Mouse (Mus musculus) MEL (cell line): ENCODE data around the gene Dcp1a. TPM values are rescaled to one million over a fixed set of nuclear protein-coding genes. Genes with fewer than 3 reads are reported as not detected.

Experiments used
- DNase-seq: peaks from one replicate; pipeline ENCODE4 v3.0.0; 2011; ENCODE audit warnings: low read depth, low spot score
- H3K27ac ChIP-seq: 2 replicates; pipeline ENCODE4 v1.5.1; 2012; ENCODE audit warnings: low read depth, mild to moderate bottlenecking, control low read depth, low read length, moderate library complexity; ENCODE audit not compliant: control insufficient read depth
- H3K27me3 ChIP-seq, 2 experiments: fragments of 150-350 bp in 1 of 2; sonication (generic) in 1 of 2; 2 replicates each; pipeline ENCODE4 v1.6.1; 2012; ENCODE audit warnings: low read length in 2 of 2, mild to moderate bottlenecking in 2 of 2, improper control_type of control experiment in 1 of 2, moderate library complexity in 1 of 2; ENCODE audit not compliant: insufficient read depth in 2 of 2, control insufficient read depth in 1 of 2
- H3K36me3 ChIP-seq, 2 experiments: 2 replicates each; pipeline ENCODE4 v1.6.1; 2012 to 2014; ENCODE audit warnings: low read length in 2 of 2, improper control_type of control experiment in 1 of 2, inconsistent platforms in 1 of 2, mild to moderate bottlenecking in 1 of 2; ENCODE audit not compliant: insufficient read depth in 2 of 2, control insufficient read depth in 1 of 2
- H3K4me1 ChIP-seq, 2 experiments: fragments of 150-350 bp in 1 of 2; sonication (generic) in 1 of 2; 2 replicates each; pipeline ENCODE4 v1.6.1; 2012; ENCODE audit warnings: low read length in 2 of 2, improper control_type of control experiment in 1 of 2, mild to moderate bottlenecking in 1 of 2; ENCODE audit not compliant: insufficient read depth in 2 of 2, control insufficient read depth in 1 of 2
- H3K4me3 ChIP-seq, 2 experiments: fragments of 150-350 bp in 1 of 2; sonication (generic) in 1 of 2; 2 replicates each; pipeline ENCODE4 v1.5.1; 2012; ENCODE audit warnings: low read depth in 2 of 2, low read length in 2 of 2, mild to moderate bottlenecking in 2 of 2, moderate library complexity in 2 of 2, control low read depth in 1 of 2, improper control_type of control experiment in 1 of 2; ENCODE audit not compliant: control insufficient read depth in 1 of 2, insufficient read depth in 1 of 2
- H3K79me2 ChIP-seq: 2 replicates; pipeline ENCODE4 v1.6.1; 2012; ENCODE audit warnings: mild to moderate bottlenecking, low read length, moderate library complexity; ENCODE audit not compliant: control insufficient read depth, poor library complexity, insufficient read depth
- H3K9ac ChIP-seq: 2 replicates; pipeline ENCODE4 v1.6.1; 2012; ENCODE audit warnings: low read depth, mild to moderate bottlenecking, control low read depth, low read length, moderate library complexity; ENCODE audit not compliant: control insufficient read depth, poor library complexity, severe bottlenecking
- H3K9me3 ChIP-seq: fragments of 150-350 bp; sonication (generic); replicated peaks from 2 replicates; pipeline ENCODE4 v1.6.1; 2012; ENCODE audit warnings: mild to moderate bottlenecking, low read length, improper control_type of control experiment, moderate library complexity; ENCODE audit not compliant: insufficient read depth
- CTCF ChIP-seq, 3 experiments: IDR thresholded peaks in 2 of 3; conservative IDR thresholded peaks in 1 of 3; 2 replicates each; pipeline ENCODE4 v1.5.1; 2011 to 2012; ENCODE audit warnings: low read length in 3 of 3, low read depth in 2 of 3, mild to moderate bottlenecking in 2 of 3, improper control_type of control experiment in 1 of 3, inconsistent platforms in 1 of 3, mixed read lengths in 1 of 3, moderate library complexity in 1 of 3; ENCODE audit not compliant: control insufficient read depth in 1 of 3, insufficient read depth in 1 of 3, poor library complexity in 1 of 3, severe bottlenecking in 1 of 3
- ELF1 ChIP-seq: IDR thresholded peaks from 2 replicates; pipeline ENCODE4 v1.6.1; 2014; ENCODE audit warnings: low read depth, mild to moderate bottlenecking, inconsistent platforms, low read length, improper control_type of control experiment, moderate library complexity
- EP300 ChIP-seq, 2 experiments: IDR thresholded peaks; 2 replicates each; pipeline ENCODE4 v1.6.1; 2011; ENCODE audit warnings: improper control_type of control experiment in 2 of 2, low read length in 2 of 2, low read depth in 1 of 2, mild to moderate bottlenecking in 1 of 2
- ETS1 ChIP-seq: IDR thresholded peaks from 2 replicates; pipeline ENCODE4 v1.6.1; 2012; ENCODE audit warnings: low read depth, mild to moderate bottlenecking, inconsistent platforms, low read length, improper control_type of control experiment, moderate library complexity
- GABPA ChIP-seq: IDR thresholded peaks from 2 replicates; pipeline ENCODE4 v1.6.1; 2012; ENCODE audit warnings: low read depth, mild to moderate bottlenecking, inconsistent platforms, low read length, improper control_type of control experiment, moderate library complexity
- JUND ChIP-seq: IDR thresholded peaks from 2 replicates; pipeline ENCODE4 v1.6.1; 2011; ENCODE audit warnings: low read depth, mild to moderate bottlenecking, improper control_type of control experiment, low read length
- MAZ ChIP-seq: IDR thresholded peaks from 2 replicates; pipeline ENCODE4 v1.6.1; 2012; ENCODE audit warnings: low read depth, mild to moderate bottlenecking, inconsistent platforms, low read length, improper control_type of control experiment
- MXI1 ChIP-seq: IDR thresholded peaks from 2 replicates; pipeline ENCODE4 v1.6.1; 2011; ENCODE audit warnings: mild to moderate bottlenecking, low read depth, low read length, improper control_type of control experiment
- MYB ChIP-seq: IDR thresholded peaks from 2 replicates; pipeline ENCODE4 v1.6.1; 2011; ENCODE audit warnings: mild to moderate bottlenecking, low read depth, low read length, improper control_type of control experiment
- NELFE ChIP-seq: IDR thresholded peaks from 2 replicates; pipeline ENCODE4 v1.6.1; 2011; ENCODE audit warnings: low read depth, low read length, improper control_type of control experiment
- RAD21 ChIP-seq: IDR thresholded peaks from 2 replicates; pipeline ENCODE4 v1.6.1; 2011; ENCODE audit warnings: mild to moderate bottlenecking, low read depth, low read length, improper control_type of control experiment
- SIN3A ChIP-seq: IDR thresholded peaks from 2 replicates; pipeline ENCODE4 v1.6.1; 2012; ENCODE audit warnings: low read length, improper control_type of control experiment, inconsistent platforms
- SMC3 ChIP-seq: IDR thresholded peaks from 2 replicates; pipeline ENCODE4 v1.6.1; 2011; ENCODE audit warnings: low read depth, low read length, improper control_type of control experiment
- USF1 ChIP-seq: IDR thresholded peaks from 2 replicates; pipeline ENCODE4 v1.6.1; 2014; ENCODE audit warnings: low read depth, mild to moderate bottlenecking, inconsistent platforms, low read length, improper control_type of control experiment, moderate library complexity
- USF2 ChIP-seq, 2 experiments: IDR thresholded peaks; 2 replicates each; pipeline ENCODE4 v1.6.1; 2011 to 2012; ENCODE audit warnings: improper control_type of control experiment in 2 of 2, low read length in 2 of 2, borderline replicate concordance in 1 of 2, inconsistent platforms in 1 of 2, low read depth in 1 of 2, mild to moderate bottlenecking in 1 of 2; ENCODE audit not compliant: insufficient read depth in 1 of 2
- ZC3H11A ChIP-seq: IDR thresholded peaks from 2 replicates; pipeline ENCODE4 v1.6.1; 2012; ENCODE audit warnings: low read depth, mild to moderate bottlenecking, inconsistent platforms, low read length, improper control_type of control experiment
- ZKSCAN1 ChIP-seq: IDR thresholded peaks from 2 replicates; pipeline ENCODE4 v1.6.1; 2012; ENCODE audit warnings: low read depth, mild to moderate bottlenecking, inconsistent platforms, low read length, improper control_type of control experiment, moderate library complexity
- ZMIZ1 ChIP-seq: IDR thresholded peaks from 2 replicates; pipeline ENCODE4 v1.6.1; 2012; ENCODE audit warnings: low read depth, mild to moderate bottlenecking, inconsistent platforms, low read length, improper control_type of control experiment, moderate library complexity
- polyA plus RNA-seq, 2 experiments: library from polyadenylated mRNA; stranded (reverse) in 1 of 2; unstranded in 1 of 2; fragments of >175 nt in 1 of 2; fragments of >200 nt in 1 of 2; gene quantifications; 2 replicates each; pipeline versions ENCODE4 v1.2.1 to v1.2.4; 2012; ENCODE audit warnings: low replicate concordance in 2 of 2, low read depth in 1 of 2; ENCODE audit not compliant: insufficient read length in 2 of 2, insufficient read depth in 1 of 2, missing spikeins in 1 of 2
- total RNA-seq: library from RNA; depleted of rRNA; stranded (reverse); fragments of 300-350 nt; gene quantifications from 2 replicates; pipeline ENCODE4 v1.2.3, GENCODE M21; 2012

Dcp1a gene
- total and polyA plus RNA-seq, 3 experiments, result 21.4 to 31.4 TPM; not detected in 1

- Histone ChIP-seq H3K9me3 (no peaks in the 10 kb centered on the region), H3K27ac (no peak overlapping the region), H3K79me2 (no peaks in the 10 kb centered on the region), H3K4me3 (peak overlapping the region; percentile 11 to 48; a peak in 2 of 4 replicates), H3K27me3 (peaks cover 3 to 5% of the 10 kb centered on the region in 2 experiments; a peak in 2 of 4 replicates), H3K4me1 (peaks cover 0 to 13% of the 10 kb centered on the region in 2 experiments; a peak in 2 of 4 replicates), H3K36me3 (peaks cover 0 to 5% of the 10 kb centered on the region in 2 experiments; a peak in 2 of 4 replicates), H3K9ac (0 out of 2 replicates have a peak overlapping the region, but pooled peaks have one; percentile 28)
- peak; percentile 90 for DNase-seq
- TF ChIP-seq ZC3H11A (peak; percentile 83), NELFE (no peak), SMC3 (peak; percentile 87), ELF1 (0 out of 2 replicates have a peak, but pooled peaks have one; percentile 45), CTCF (IDR thresholded peaks at IDR 0.05 in 2 of 3, conservative IDR thresholded peaks at IDR 0.05 in 1 of 3; ENCODE audit: control insufficient read depth in 1 of 3, insufficient read depth in 1 of 3, low read depth in 2 of 3, low read length in 3 of 3, poor library complexity in 1 of 3, severe bottlenecking in 1 of 3) (peak; percentile 78 to 96 (median 92)), ZKSCAN1 (no peak), RAD21 (peak; percentile 93), JUND (no peak), SIN3A (0 out of 2 replicates have a peak, but pooled peaks have one; percentile 22)
Measured at GRCm38 (mm10) chr14:30459891-30460523, 19.3 kb upstream of the Dcp1a start.

GRCm38 (mm10) chr14:30463312-30463711 lies 16.0 kb upstream of the Dcp1a start:
- no peaks in the 10 kb centered on the region for H3K79me2 ChIP-seq

More at GRCm38 (mm10) chr14:30463312-30463711, 16.0 kb upstream of the Dcp1a start:
- Histone ChIP-seq H3K27ac (no peak overlapping the region), H3K9me3 (no peaks in the 10 kb centered on the region), H3K4me1 (peaks cover 0 to 8% of the 10 kb centered on the region in 2 experiments; a peak in 2 of 4 replicates)
- no peak for TF ChIP-seq ZMIZ1
- TF ChIP-seq EP300 (IDR thresholded peaks at IDR 0.05; ENCODE audit: low read depth in 1 of 2, low read length in 2 of 2), result no peak
- no peak for TF ChIP-seq USF2 (IDR thresholded peaks at IDR 0.05; ENCODE audit: borderline replicate concordance in 1 of 2, insufficient read depth in 1 of 2, low read depth in 1 of 2, low read length in 2 of 2)
- no peak for TF ChIP-seq SIN3A
- TF ChIP-seq ETS1, result no peak
- no peak for TF ChIP-seq GABPA
- no peak for TF ChIP-seq ZC3H11A
- no peak for TF ChIP-seq MAZ
- TF ChIP-seq JUND, result no peak
- no peak for TF ChIP-seq USF1
- TF ChIP-seq ZKSCAN1, result no peak
- no peak for TF ChIP-seq MXI1
- no peak for TF ChIP-seq CTCF (IDR thresholded peaks at IDR 0.05 in 2 of 3, conservative IDR thresholded peaks at IDR 0.05 in 1 of 3; ENCODE audit: control insufficient read depth in 1 of 3, insufficient read depth in 1 of 3, low read depth in 2 of 3, low read length in 3 of 3, poor library complexity in 1 of 3, severe bottlenecking in 1 of 3)
- TF ChIP-seq SMC3, result no peak
- TF ChIP-seq MYB, result no peak
- TF ChIP-seq, all 39 proteins: peak for 0
- Histone ChIP-seq H3K4me3 (no peak overlapping the region), H3K27me3 (peaks cover 4 to 6% of the 10 kb centered on the region in 2 experiments; a peak in 3 of 4 replicates), H3K9ac (no peak overlapping the region), H3K36me3 (peaks cover 0 to 5% of the 10 kb centered on the region in 2 experiments; a peak in 2 of 4 replicates)
- DNase-seq, result no peak
